ENCODE assay signal across 7 mouse cellular contexts in genomic region chr11:36988776-36989565, GRCm38 (mm10).
DNase-seq lines count a peak whose midpoint lies in the region; ATAC-seq lines count a peak whose summit lies in the region.

No protein-coding gene starts in this region.

- no peak overlapping the region for H3K4me2 ChIP-seq in kidney, embryonic 16.5 days (replicated peaks; ENCODE audit: low read depth, low read length)
- 0 out of 2 replicates have a peak overlapping the region, but pooled peaks have one; percentile 9 for H3K4me2 ChIP-seq in embryonic facial prominence, embryonic 13.5 days
- H3K4me2 ChIP-seq in neural tube, embryonic 12.5 days (replicated peaks) = no peak overlapping the region

- H3K4me3 ChIP-seq in kidney, embryonic 16.5 days (ENCODE audit: low read length) = no peak overlapping the region
- no peak overlapping the region for H3K4me3 ChIP-seq in embryonic facial prominence, embryonic 13.5 days
- no peak overlapping the region for H3K4me3 ChIP-seq in neural tube, embryonic 12.5 days

- H3K9ac ChIP-seq in kidney, embryonic 16.5 days (replicated peaks; ENCODE audit: low read length) = no peak overlapping the region
- H3K9ac ChIP-seq in embryonic facial prominence, embryonic 13.5 days = no peak overlapping the region
- H3K9ac ChIP-seq in neural tube, embryonic 12.5 days = no peak overlapping the region

- intact Hi-C loops in gastrocnemius, postnatal 14 days (cut with DNase I; ENCODE audit: low total_unique reads) = no loop called here

- no peaks in the 10 kb centered on the region for H3K27me3 ChIP-seq in kidney, embryonic 16.5 days (ENCODE audit: insufficient read depth, low read length)
- H3K27me3 ChIP-seq in embryonic facial prominence, embryonic 13.5 days = no peaks in the 10 kb centered on the region
- H3K27me3 ChIP-seq in neural tube, embryonic 12.5 days (replicated peaks) = no peaks in the 10 kb centered on the region

- H3K36me3 ChIP-seq in kidney, embryonic 16.5 days (ENCODE audit: insufficient read depth, low read length) = no peaks in the 10 kb centered on the region
- no peaks in the 10 kb centered on the region for H3K36me3 ChIP-seq in embryonic facial prominence, embryonic 13.5 days
- H3K36me3 ChIP-seq in neural tube, embryonic 12.5 days = no peaks in the 10 kb centered on the region

- no peak overlapping the region for H3K27ac ChIP-seq in kidney, embryonic 16.5 days (ENCODE audit: low read length)
- H3K27ac ChIP-seq in embryonic facial prominence, embryonic 13.5 days = no peak overlapping the region
- H3K27ac ChIP-seq in neural tube, embryonic 12.5 days = no peak overlapping the region

- ATAC-seq in kidney, embryonic 16.5 days (ENCODE audit: low FRiP score, low TSS enrichment) = peak; percentile 69; the same call in 1 of the 2 replicates
- no peak for ATAC-seq in embryonic facial prominence, embryonic 13.5 days (ENCODE audit: insufficient number of reproducible peaks, insufficient read depth, low FRiP score, low TSS enrichment, low read depth)
- 0 out of 2 replicates have a peak, but pooled peaks have one; percentile 56 for ATAC-seq in neural tube, embryonic 12.5 days (ENCODE audit: low FRiP score, low read depth)

- no peaks in the 10 kb centered on the region; the same call in 1 of the 2 replicates for H3K4me1 ChIP-seq in kidney, embryonic 16.5 days (ENCODE audit: insufficient read depth, low read length)
- peaks cover 10% of the 10 kb centered on the region; the same call in 1 of the 2 replicates for H3K4me1 ChIP-seq in embryonic facial prominence, embryonic 13.5 days
- 0 out of 2 replicates have a peak, but pooled peaks cover 2% of the 10 kb centered on the region for H3K4me1 ChIP-seq in neural tube, embryonic 12.5 days

- DNase-seq in kidney, postnatal 25 days = no peak
- DNase-seq in layer of hippocampus, adult 11-12 months (ENCODE audit: low spot score) = peak; percentile 60
- no peak for DNase-seq in urinary bladder, adult 2 months (ENCODE audit: low spot score)
- DNase-seq in gastrocnemius, postnatal 14 days = no peak

- 47% methylated on average over 5 of the region's 5 CpGs for WGBS in kidney, embryonic 16.5 days
- 34% methylated on average over 5 of the region's 5 CpGs for WGBS in embryonic facial prominence, embryonic 13.5 days
- 54% methylated on average over 5 of the region's 5 CpGs for WGBS in neural tube, embryonic 12.5 days

- no peaks in the 10 kb centered on the region for H3K9me3 ChIP-seq in kidney, embryonic 16.5 days (ENCODE audit: low read length)
- no peaks in the 10 kb centered on the region for H3K9me3 ChIP-seq in embryonic facial prominence, embryonic 13.5 days
- H3K9me3 ChIP-seq in neural tube, embryonic 12.5 days = no peaks in the 10 kb centered on the region
